Mouse (Mus musculus) bone marrow, adult 2 months (tissue): Measurements from ENCODE around the gene Ank2.

Source experiments
- CTCF ChIP-seq: fragments of 200-500 bp; IDR thresholded peaks from 2 replicates; pipeline ENCODE4 v1.5.1; 2011; ENCODE audit warnings: low read length, control low read depth; ENCODE audit not compliant: control insufficient read depth, insufficient read depth
- POLR2A ChIP-seq: fragments of 200-500 bp; IDR thresholded peaks from 2 replicates; pipeline ENCODE4 v1.6.1; 2011; ENCODE audit warnings: low read depth, mild to moderate bottlenecking, control low read depth, low read length, borderline replicate concordance; ENCODE audit not compliant: control insufficient read depth

DNA sequence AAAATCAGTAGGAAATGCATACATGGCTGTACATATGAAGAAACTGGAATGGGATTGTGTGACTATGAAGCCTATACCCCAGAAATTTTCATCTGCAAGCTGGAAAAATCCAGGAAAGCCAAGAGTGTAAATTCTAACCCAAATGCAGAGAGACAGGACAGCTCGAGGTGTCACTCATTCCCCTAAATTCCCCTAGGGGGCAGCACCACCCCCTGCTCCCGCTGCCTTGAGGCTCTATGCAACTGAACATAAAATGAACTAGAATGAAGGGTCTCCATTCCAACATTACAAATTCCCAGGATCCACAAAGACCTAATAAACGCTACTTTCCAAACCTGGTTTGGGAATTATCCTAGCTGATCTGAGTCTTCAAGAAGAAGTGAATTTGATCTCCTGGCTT is 48.1 kb downstream of the Ank2 start:
- TF ChIP-seq POLR2A (no peak), CTCF (peak; percentile 66)
